Mouse (Mus musculus): Measurements from ENCODE around the gene Olfr1025-ps1. TPM values are rescaled to one million over a fixed set of nuclear protein-coding genes. Genes with fewer than 3 reads are reported as not detected.

Olfr1025-ps1 gene
- polyA plus RNA-seq, 1 experiment from 2014 or later: not detected

Other genes starting within 250 kb of the Olfr1025-ps1 start
- gene Olfr1006, start 236.4 kb upstream of the Olfr1025-ps1 start, polyA plus RNA-seq (2014; fragmentation: Nextera tagmentation; extraction: Ambion mirVana): not detected in 2 replicates
- gene Olfr1008, start 225.8 kb upstream of the Olfr1025-ps1 start, polyA plus RNA-seq (2014; fragmentation: Nextera tagmentation; extraction: Ambion mirVana): not detected in 2 replicates
- not detected in 2 replicates for gene Olfr1009, start 199.8 kb upstream of the Olfr1025-ps1 start, polyA plus RNA-seq (2014; fragmentation: Nextera tagmentation; extraction: Ambion mirVana)
- gene Olfr1012, start 152.4 kb upstream of the Olfr1025-ps1 start, polyA plus RNA-seq (2014; fragmentation: Nextera tagmentation; extraction: Ambion mirVana): not detected in 2 replicates
- gene Olfr1013, start 148.1 kb upstream of the Olfr1025-ps1 start, polyA plus RNA-seq (2014; fragmentation: Nextera tagmentation; extraction: Ambion mirVana): not detected in 2 replicates
- not detected in 2 replicates for gene Olfr1014, start 142.5 kb upstream of the Olfr1025-ps1 start, polyA plus RNA-seq (2014; fragmentation: Nextera tagmentation; extraction: Ambion mirVana)
- gene Olfr1015, start 133.2 kb upstream of the Olfr1025-ps1 start, polyA plus RNA-seq (2014; fragmentation: Nextera tagmentation; extraction: Ambion mirVana): not detected in 2 replicates
- not detected in 2 replicates for gene Olfr1016, start 112.6 kb upstream of the Olfr1025-ps1 start, polyA plus RNA-seq (2014; fragmentation: Nextera tagmentation; extraction: Ambion mirVana)
- not detected in 2 replicates for gene Olfr1018, start 96.7 kb upstream of the Olfr1025-ps1 start, polyA plus RNA-seq (2014; fragmentation: Nextera tagmentation; extraction: Ambion mirVana)
- not detected in 2 replicates for gene Olfr1019, start 69.7 kb upstream of the Olfr1025-ps1 start, polyA plus RNA-seq (2014; fragmentation: Nextera tagmentation; extraction: Ambion mirVana)
- gene Olfr1020, start 68.2 kb upstream of the Olfr1025-ps1 start, polyA plus RNA-seq (2014; fragmentation: Nextera tagmentation; extraction: Ambion mirVana): not detected in 2 replicates
- not detected in 2 replicates for gene Olfr1022, start 46.6 kb upstream of the Olfr1025-ps1 start, polyA plus RNA-seq (2014; fragmentation: Nextera tagmentation; extraction: Ambion mirVana)
- gene Olfr1023, start 29.6 kb upstream of the Olfr1025-ps1 start, polyA plus RNA-seq (2014; fragmentation: Nextera tagmentation; extraction: Ambion mirVana): not detected in 2 replicates
- not detected in 2 replicates for gene Olfr1024, start 10.1 kb upstream of the Olfr1025-ps1 start, polyA plus RNA-seq (2014; fragmentation: Nextera tagmentation; extraction: Ambion mirVana)
- gene Olfr1026, start 6.4 kb downstream of the Olfr1025-ps1 start, polyA plus RNA-seq (2014; fragmentation: Nextera tagmentation; extraction: Ambion mirVana): not detected in 2 replicates
- gene Olfr1028, start 35.2 kb downstream of the Olfr1025-ps1 start, polyA plus RNA-seq (2014; fragmentation: Nextera tagmentation; extraction: Ambion mirVana): not detected in 2 replicates
- not detected in 2 replicates for gene Olfr1029, start 58.7 kb downstream of the Olfr1025-ps1 start, polyA plus RNA-seq (2014; fragmentation: Nextera tagmentation; extraction: Ambion mirVana)
- not detected in 2 replicates for gene Olfr1030, start 64.1 kb downstream of the Olfr1025-ps1 start, polyA plus RNA-seq (2014; fragmentation: Nextera tagmentation; extraction: Ambion mirVana)
- not detected in 2 replicates for gene Olfr1031, start 75.1 kb downstream of the Olfr1025-ps1 start, polyA plus RNA-seq (2014; fragmentation: Nextera tagmentation; extraction: Ambion mirVana)
- not detected in 2 replicates for gene Olfr1032, start 90.3 kb downstream of the Olfr1025-ps1 start, polyA plus RNA-seq (2014; fragmentation: Nextera tagmentation; extraction: Ambion mirVana)
- 2.7 and 3.9 TPM in 2 replicates for gene Olfr1033, start 105.4 kb downstream of the Olfr1025-ps1 start, polyA plus RNA-seq (2014; fragmentation: Nextera tagmentation; extraction: Ambion mirVana)
- gene Olfr1034, start 130.7 kb downstream of the Olfr1025-ps1 start, polyA plus RNA-seq (2014; fragmentation: Nextera tagmentation; extraction: Ambion mirVana): 0.08 and 0.12 TPM in 2 replicates
- gene Olfr1036, start 158.8 kb downstream of the Olfr1025-ps1 start, polyA plus RNA-seq (2014; fragmentation: Nextera tagmentation; extraction: Ambion mirVana): not detected in 2 replicates
- not detected in 2 replicates for gene Olfr1037, start 172.2 kb downstream of the Olfr1025-ps1 start, polyA plus RNA-seq (2014; fragmentation: Nextera tagmentation; extraction: Ambion mirVana)
- gene Olfr1039, start 220.7 kb downstream of the Olfr1025-ps1 start, polyA plus RNA-seq (2014; fragmentation: Nextera tagmentation; extraction: Ambion mirVana): not detected in 2 replicates
- not detected in 2 replicates for gene Olfr1040, start 231.5 kb downstream of the Olfr1025-ps1 start, polyA plus RNA-seq (2014; fragmentation: Nextera tagmentation; extraction: Ambion mirVana)
- gene Olfr1042, start 246.6 kb downstream of the Olfr1025-ps1 start, polyA plus RNA-seq (2014; fragmentation: Nextera tagmentation; extraction: Ambion mirVana): not detected in 2 replicates

Measured in heart, embryonic 14.5 days (tissue).